ENCODE assay signal across 9 mouse cellular contexts in genomic region chr13:73263128-73263971, GRCm38 (mm10). TPM values are rescaled to one million over a fixed set of nuclear protein-coding genes. Genes with fewer than 3 reads are reported as not detected.
DNase-seq lines count a peak whose midpoint lies in the region; ATAC-seq and TF ChIP-seq lines count a peak whose summit lies in the region.
"Had no signal": no experiment of that assay in that cellular context is flagged by ENCODE, and none has a peak within 500 bp of the region (broad histone marks: within the 10 kb centered on the region; RNA-seq: fewer than 3 reads in every experiment).

No protein-coding gene starts in this region.

- H3K9ac ChIP-seq in lung, embryonic 14.5 days, result no peak overlapping the region
- peak overlapping the region; percentile 76 for H3K9ac ChIP-seq in heart, postnatal 0 days (replicated peaks; ENCODE audit: low read depth, low read length)
- H3K9ac ChIP-seq in stomach, embryonic 14.5 days (replicated peaks; ENCODE audit: low read depth, low read length), result no peak overlapping the region

- H3K9me3 ChIP-seq in lung, embryonic 14.5 days (ENCODE audit: low read depth, low read length), result no peaks in the 10 kb centered on the region
- H3K9me3 ChIP-seq in heart, postnatal 0 days (replicated peaks; ENCODE audit: control insufficient read depth, low read length), result no peaks in the 10 kb centered on the region
- H3K9me3 ChIP-seq in stomach, embryonic 14.5 days (ENCODE audit: control insufficient read depth, low read depth, low read length), result no peaks in the 10 kb centered on the region

- no peaks in the 10 kb centered on the region for H3K36me3 ChIP-seq in lung, embryonic 14.5 days (ENCODE audit: insufficient read depth)
- peaks cover 16% of the 10 kb centered on the region; the same call in 1 of the 2 replicates for H3K36me3 ChIP-seq in heart, postnatal 0 days (replicated peaks; ENCODE audit: control insufficient read depth, insufficient read depth, low read length)
- H3K36me3 ChIP-seq in stomach, embryonic 14.5 days (ENCODE audit: control insufficient read depth, insufficient read depth, low read length), result no peaks in the 10 kb centered on the region
- H3K36me3 ChIP-seq: G1E had no signal

- TF ChIP-seq EP300 in heart, postnatal 0 days (IDR thresholded peaks at IDR 0.05; ENCODE audit: low read depth), result no peak

- DNase-seq in lung, embryonic 14.5 days, result no peak
- DNase-seq in lung, postnatal 4 days, result no peak
- DNase-seq in heart, postnatal 0 days (ENCODE audit: low spot score), result peak; percentile 75
- peak; percentile 59 to 67 for DNase-seq in kidney, postnatal 36 days
- DNase-seq in urinary bladder, postnatal 36 days (ENCODE audit: low spot score in 2 of 2), result no peak
- no peak for DNase-seq in thymus, postnatal 25 days

- no peak overlapping the region for H3K27ac ChIP-seq in lung, embryonic 14.5 days (ENCODE audit: low read depth)
- peak overlapping the region; percentile 95 for H3K27ac ChIP-seq in heart, postnatal 0 days (ENCODE audit: low read depth)
- H3K27ac ChIP-seq in stomach, embryonic 14.5 days (ENCODE audit: low read length), result no peak overlapping the region

- peak overlapping the region; percentile 43 for H3K4me2 ChIP-seq in lung, embryonic 14.5 days
- H3K4me2 ChIP-seq in heart, postnatal 0 days (ENCODE audit: low read depth, low read length), result peak overlapping the region; percentile 78
- peak overlapping the region; percentile 16; the same call in 1 of the 2 replicates for H3K4me2 ChIP-seq in stomach, embryonic 14.5 days (replicated peaks; ENCODE audit: low read depth, low read length)

- peaks cover 99% of the 10 kb centered on the region for H3K27me3 ChIP-seq in lung, embryonic 14.5 days (ENCODE audit: insufficient read depth, low read length)
- peaks cover 87% of the 10 kb centered on the region for H3K27me3 ChIP-seq in heart, postnatal 0 days (ENCODE audit: control insufficient read depth, insufficient read depth, low read length)
- peaks cover 93% of the 10 kb centered on the region for H3K27me3 ChIP-seq in stomach, embryonic 14.5 days (ENCODE audit: control insufficient read depth, insufficient read depth, low read length)

- under 1% methylated on average over 40 of the region's 40 CpGs for WGBS in lung, embryonic 14.5 days
- WGBS in heart, postnatal 0 days, result under 1% methylated on average over 40 of the region's 40 CpGs
- under 1% methylated on average over 40 of the region's 40 CpGs for WGBS in stomach, embryonic 14.5 days

- no peaks in the 10 kb centered on the region for H3K4me1 ChIP-seq in lung, embryonic 14.5 days (ENCODE audit: insufficient read depth)
- peaks cover 22% of the 10 kb centered on the region for H3K4me1 ChIP-seq in heart, postnatal 0 days (ENCODE audit: control insufficient read depth, insufficient read depth)
- peaks cover 10% of the 10 kb centered on the region for H3K4me1 ChIP-seq in stomach, embryonic 14.5 days (ENCODE audit: control insufficient read depth, insufficient read depth, low read length)

- TF ChIP-seq CTCF in lung, embryonic 14.5 days (IDR thresholded peaks at IDR 0.05; ENCODE audit: low read depth), result no peak
- TF ChIP-seq CTCF in heart, postnatal 0 days (IDR thresholded peaks at IDR 0.05; ENCODE audit: low read depth), result no peak

- ATAC-seq in lung, embryonic 14.5 days (ENCODE audit: insufficient read depth), result no peak
- peak; percentile 37 for ATAC-seq in heart, postnatal 0 days (ENCODE audit: insufficient read depth, low read depth)
- ATAC-seq in stomach, embryonic 14.5 days (ENCODE audit: insufficient number of reproducible peaks, insufficient read depth, low FRiP score, low read depth), result no peak
- no peak for ATAC-seq in monocyte, adult 5-6 weeks (replicated peaks; ENCODE audit: insufficient number of reproducible peaks, low FRiP score, low TSS enrichment, poor library complexity, severe bottlenecking)

- H3K4me3 ChIP-seq in lung, embryonic 14.5 days (ENCODE audit: low read depth, low read length), result peak overlapping the region; percentile 14; the same call in 1 of the 2 replicates
- H3K4me3 ChIP-seq in heart, postnatal 0 days (ENCODE audit: low read depth, low read length), result peak overlapping the region; percentile 64
- peak overlapping the region; percentile 5; the same call in 1 of the 2 replicates for H3K4me3 ChIP-seq in stomach, embryonic 14.5 days (ENCODE audit: low read depth, low read length)

RNA-seq across cellular contexts. Expression of gene Irx4, which starts 3.1 kb away (rescaled TPM):
- not detected in 2 replicates for polyA plus RNA-seq in lung, embryonic 14.5 days (2014; fragmentation: Nextera tagmentation; extraction: Ambion mirVana)
- total RNA-seq in heart, postnatal 0 days (2014; rRNA removed; ENCODE audit: low replicate concordance), result 64.0 and 85.4 TPM in 2 replicates
- polyA plus RNA-seq in heart, postnatal 0 days (2015; fragmentation: Nextera tagmentation; extraction: Ambion mirVana), result 43.4 and 54.9 TPM in 2 replicates
- not detected in 2 replicates for polyA plus RNA-seq in stomach, embryonic 14.5 days (2014; fragmentation: Nextera tagmentation; extraction: Ambion mirVana)
- not detected in 3 replicates for total RNA-seq in monocyte, adult 5-6 weeks (2017)
- total RNA-seq: G1E had no signal
- polyA plus RNA-seq: G1E had no signal

Comparison
In these comparisons a context has a peak if more than half of its experiments do, and no peak if none do; other contexts are left out.
1. DNase-seq: peak in heart, postnatal 0 days (single experiment) and kidney, postnatal 36 days (2 of 2); none in lung, embryonic 14.5 days (single experiment), lung, postnatal 4 days (0 of 2), urinary bladder, postnatal 36 days (0 of 2) and thymus, postnatal 25 days (single experiment).
2. H3K4me2 ChIP-seq: peak in every context shown above with its lines; median percentile 78 in heart, postnatal 0 days; 43 in lung, embryonic 14.5 days; 16 in stomach, embryonic 14.5 days.
3. H3K4me3 ChIP-seq: peak in every context shown above with its lines; median percentile 64 in heart, postnatal 0 days; 14 in lung, embryonic 14.5 days; 5 in stomach, embryonic 14.5 days.
4. RNA of gene Irx4, which starts 3.1 kb away (polyA plus RNA-seq): 43.4 to 54.9 TPM in heart, postnatal 0 days; not detected in lung, embryonic 14.5 days and not detected in stomach, embryonic 14.5 days; every median in the first group is over 10 times any median in the second.